Mouse (Mus musculus) midbrain, embryonic 10.5 days (tissue): ENCODE measurements around the gene Aldh3b2. TPM values are rescaled to one million over a fixed set of nuclear protein-coding genes. Genes with fewer than 3 reads are reported as not detected.

Source experiments
- DNase-seq: peaks from one replicate; pipeline ENCODE4 v3.0.0-alpha.2; 2017; ENCODE audit warnings: low spot score
- H3K27ac ChIP-seq: fragments of 300-500 bp; sonication (generic); replicated peaks from 2 replicates; pipeline ENCODE4 v1.5.1; 2016; ENCODE audit warnings: mild to moderate bottlenecking
- H3K27me3 ChIP-seq: fragments of 300-500 bp; sonication (generic); 2 replicates; pipeline ENCODE4 v1.6.1; 2016; ENCODE audit warnings: low read depth, mild to moderate bottlenecking; ENCODE audit not compliant: poor library complexity, severe bottlenecking
- H3K36me3 ChIP-seq: fragments of 300-500 bp; sonication (generic); 2 replicates; pipeline ENCODE4 v1.6.1; 2016; ENCODE audit warnings: mild to moderate bottlenecking, moderate library complexity
- H3K4me1 ChIP-seq: fragments of 300-500 bp; sonication (generic); 2 replicates; pipeline ENCODE4 v1.6.1; 2016
- H3K4me3 ChIP-seq: fragments of 300-500 bp; sonication (generic); 2 replicates; pipeline ENCODE4 v1.5.1; 2016; ENCODE audit warnings: mild to moderate bottlenecking, moderate library complexity
- H3K9me3 ChIP-seq: fragments of 300-500 bp; sonication (generic); replicated peaks from 2 replicates; pipeline ENCODE4 v1.6.1; 2016; ENCODE audit warnings: mild to moderate bottlenecking
- WGBS: fragments of 180-500 bp; shearing (Covaris S2); methylation state at CpG from one replicate; pipeline ENCODE4 v1.1.7; 2016; 5-methylcytosine and 5-hydroxymethylcytosine counted together
- polyA plus RNA-seq: library from polyadenylated mRNA; unstranded; fragments of >200 nt; fragmentation: Nextera tagmentation; extraction: Ambion mirVana; gene quantifications from 2 replicates; pipeline ENCODE4 v1.2.1, GENCODE M21; 2016

The Aldh3b2 gene
- polyA plus RNA-seq, 1 experiment from 2014 or later = 0.35 TPM

DNA sequence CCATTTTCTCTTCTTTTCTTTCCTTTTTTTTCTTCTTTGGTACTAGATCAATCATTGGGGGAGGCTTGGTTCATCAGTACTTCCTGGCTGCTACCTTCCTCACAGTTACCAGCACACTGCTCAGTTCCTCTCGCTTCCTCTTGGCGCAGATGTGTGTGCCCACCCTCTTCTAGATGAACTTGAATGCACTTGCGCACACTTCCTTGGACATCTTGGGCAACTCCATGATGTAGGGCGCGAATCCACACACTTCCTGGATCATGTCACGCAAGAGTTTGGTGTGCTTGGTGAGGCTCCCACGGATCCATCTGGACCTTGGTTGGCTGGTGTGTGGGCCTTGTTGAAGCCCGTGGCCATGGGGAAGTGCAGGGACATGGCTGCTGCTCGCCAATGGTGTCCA is 40.4 kb upstream of the Aldh3b2 start:
- Histone ChIP-seq H3K36me3 (no peaks in the 10 kb centered on the region), H3K4me1 (peaks cover 29% of the 10 kb centered on the region), H3K27me3 (peaks cover 22% of the 10 kb centered on the region), H3K27ac (no peak overlapping the region), H3K4me3 (no peak overlapping the region), H3K9me3 (no peaks in the 10 kb centered on the region)
- no peak for DNase-seq
- 90% methylated on average over 9 of the region's 9 CpGs for WGBS

- Histone ChIP-seq H3K4me1 (peaks cover 18% of the 10 kb centered on the region), H3K36me3 (no peaks in the 10 kb centered on the region), H3K27ac (peak within 1 kb of the TSS; percentile 77), H3K27me3 (peaks cover 29% of the 10 kb centered on the region), H3K4me3 (peak within 1 kb of the TSS; percentile 60), H3K9me3 (no peaks in the 10 kb centered on the region)
- WGBS = 6% methylated on average over 42 of the region's 42 CpGs
- DNase-seq = peak; percentile 52
Measured at GRCm38 (mm10) chr19:3935032-3935895, 36.9 kb upstream of the Aldh3b2 start, which contains the start of gene Unc93b1. TSS of gene Unc93b1 (plus strand) at chr19:3935186.

- 6% methylated on average over 22 of the region's 22 CpGs for WGBS
- Histone ChIP-seq H3K27ac (peak overlapping the region; percentile 77), H3K4me3 (peak overlapping the region; percentile 60), H3K9me3 (no peaks in the 10 kb centered on the region), H3K36me3 (no peaks in the 10 kb centered on the region), H3K4me1 (peaks cover 18% of the 10 kb centered on the region), H3K27me3 (peaks cover 29% of the 10 kb centered on the region)
- peak; percentile 49 for DNase-seq
Measured at GRCm38 (mm10) chr19:3935896-3936850, 36.0 kb upstream of the Aldh3b2 start.

GRCm38 (mm10) chr19:3942315-3942714 is 29.8 kb upstream of the Aldh3b2 start:
- no peak for DNase-seq
- H3K4me1 ChIP-seq = peaks cover 4% of the 10 kb centered on the region; the same call in 1 of the 2 replicates
- H3K27ac ChIP-seq = no peak overlapping the region
- H3K4me3 ChIP-seq = no peak overlapping the region
- peaks cover 18% of the 10 kb centered on the region; the same call in 1 of the 2 replicates for H3K27me3 ChIP-seq
- no peaks in the 10 kb centered on the region for H3K36me3 ChIP-seq
- H3K9me3 ChIP-seq = no peaks in the 10 kb centered on the region
- WGBS = 85% methylated on average over 7 of the region's 7 CpGs

DNA sequence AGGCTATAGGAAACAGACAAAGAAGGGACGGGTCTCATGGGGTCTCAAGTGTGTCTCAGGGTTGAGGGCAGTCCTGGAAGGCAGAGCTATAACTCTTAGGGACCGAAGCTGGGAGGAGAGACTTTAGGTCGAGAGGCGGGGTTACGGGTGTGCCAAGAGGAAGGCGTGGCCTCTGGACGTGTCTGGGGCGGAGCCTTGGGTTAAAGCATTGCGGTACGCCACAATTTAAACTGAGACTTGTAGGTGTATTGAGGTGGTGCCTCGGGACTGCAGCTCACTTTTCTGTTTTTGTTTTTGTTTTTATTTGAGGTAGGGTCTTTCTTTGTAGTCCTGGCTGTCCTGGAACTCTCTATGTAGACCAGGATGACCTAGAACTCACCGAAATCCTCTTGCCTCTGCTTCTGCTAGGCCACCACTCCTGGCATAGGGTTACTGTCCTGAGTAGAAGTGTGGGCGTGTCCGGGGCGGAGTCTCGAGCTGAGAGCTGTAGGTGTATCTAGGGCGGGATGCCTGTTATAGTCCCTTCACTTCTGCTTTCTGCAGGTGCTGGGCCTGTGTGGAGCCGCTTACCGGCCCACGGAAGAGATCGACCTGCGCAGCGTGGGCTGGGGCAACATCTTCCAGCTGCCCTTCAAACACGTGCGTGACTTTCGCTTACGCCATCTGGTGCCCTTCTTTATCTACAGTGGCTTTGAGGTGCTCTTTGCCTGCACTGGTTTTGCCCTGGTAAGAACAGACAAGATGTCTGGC is 29.0 kb upstream of the Aldh3b2 start:
- Histone ChIP-seq H3K27me3 (peaks cover 18% of the 10 kb centered on the region; the same call in 1 of the 2 replicates), H3K9me3 (no peaks in the 10 kb centered on the region), H3K27ac (no peak overlapping the region), H3K4me3 (peak overlapping the region; percentile 10; the same call in 1 of the 2 replicates), H3K36me3 (no peaks in the 10 kb centered on the region), H3K4me1 (peaks cover 4% of the 10 kb centered on the region; the same call in 1 of the 2 replicates)
- whole genome bisulfite sequencing = 24% methylated on average over 27 of the region's 27 CpGs
- no peak for DNase-seq

GRCm38 (mm10) chr19:3945872-3946564 is 26.1 kb upstream of the Aldh3b2 start:
- Histone ChIP-seq H3K36me3 (no peaks in the 10 kb centered on the region), H3K4me1 (peaks cover 6% of the 10 kb centered on the region; the same call in 1 of the 2 replicates), H3K27me3 (peaks cover 18% of the 10 kb centered on the region; the same call in 1 of the 2 replicates), H3K4me3 (no peak overlapping the region), H3K27ac (no peak overlapping the region), H3K9me3 (no peaks in the 10 kb centered on the region)
- 38% methylated on average over 10 of the region's 10 CpGs for WGBS
- DNase-seq = no peak

- WGBS = 20% methylated on average over 2 of the region's 2 CpGs
- peaks cover 18% of the 10 kb centered on the region; the same call in 1 of the 2 replicates for H3K27me3 ChIP-seq
- H3K4me3 ChIP-seq = no peak overlapping the region
Measured at GRCm38 (mm10) chr19:3946715-3947114, 25.4 kb upstream of the Aldh3b2 start.

GRCm38 (mm10) chr19:3947813-3948212 is 24.3 kb upstream of the Aldh3b2 start:
- no peak overlapping the region for H3K4me3 ChIP-seq
- peaks cover 7% of the 10 kb centered on the region; the same call in 1 of the 2 replicates for H3K27me3 ChIP-seq
- H3K27ac ChIP-seq = no peak overlapping the region
- 83% methylated on average over 3 of the region's 3 CpGs for WGBS
- no peaks in the 10 kb centered on the region for H3K36me3 ChIP-seq
- H3K9me3 ChIP-seq = no peaks in the 10 kb centered on the region
- DNase-seq = no peak
- H3K4me1 ChIP-seq = peaks cover 6% of the 10 kb centered on the region; the same call in 1 of the 2 replicates

More at GRCm38 (mm10) chr19:3946715-3947114, 25.4 kb upstream of the Aldh3b2 start:
- Histone ChIP-seq H3K4me1 (peaks cover 6% of the 10 kb centered on the region; the same call in 1 of the 2 replicates), H3K36me3 (no peaks in the 10 kb centered on the region), H3K27ac (no peak overlapping the region), H3K9me3 (no peaks in the 10 kb centered on the region)
- peak; percentile 61 for DNase-seq

GRCm38 (mm10) chr19:3948546-3948945 is 23.6 kb upstream of the Aldh3b2 start:
- no peaks in the 10 kb centered on the region for H3K27me3 ChIP-seq
- no peak for DNase-seq
- WGBS = 78% methylated on average over 14 of the region's 14 CpGs

DNA sequence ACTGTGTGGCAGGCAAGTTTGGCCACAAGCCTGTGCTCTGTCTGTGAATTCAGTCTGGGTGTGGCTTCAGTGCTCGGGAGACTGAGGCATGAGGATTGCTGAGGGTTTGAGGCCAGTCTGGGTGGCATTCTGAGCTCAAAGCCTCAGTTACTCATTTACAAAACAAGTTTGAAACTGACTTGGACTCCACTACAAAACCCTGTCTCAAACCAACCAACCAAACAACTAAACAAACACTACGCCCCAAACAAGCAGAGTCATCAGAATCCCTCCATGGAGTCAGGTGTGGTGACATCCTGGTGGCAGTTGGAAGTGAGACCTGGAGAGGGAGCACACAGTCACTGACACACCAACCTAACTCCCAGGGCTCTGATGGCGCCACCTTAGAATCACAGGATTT is 21.8 kb upstream of the Aldh3b2 start:
- no peak for DNase-seq
- no peaks in the 10 kb centered on the region for H3K36me3 ChIP-seq
- H3K27ac ChIP-seq = no peak overlapping the region
- no peaks in the 10 kb centered on the region for H3K9me3 ChIP-seq
- 77% methylated on average over 3 of the region's 3 CpGs for WGBS
- no peaks in the 10 kb centered on the region for H3K27me3 ChIP-seq
- no peak overlapping the region for H3K4me3 ChIP-seq
- 0 out of 2 replicates have a peak, but pooled peaks cover 3% of the 10 kb centered on the region for H3K4me1 ChIP-seq

More at GRCm38 (mm10) chr19:3948546-3948945, 23.6 kb upstream of the Aldh3b2 start:
- Histone ChIP-seq H3K4me3 (no peak overlapping the region), H3K4me1 (0 out of 2 replicates have a peak, but pooled peaks cover 3% of the 10 kb centered on the region), H3K27ac (no peak overlapping the region), H3K9me3 (no peaks in the 10 kb centered on the region), H3K36me3 (no peaks in the 10 kb centered on the region)

- DNase-seq = no peak
- Histone ChIP-seq H3K9me3 (no peaks in the 10 kb centered on the region), H3K4me1 (0 out of 2 replicates have a peak, but pooled peaks cover 3% of the 10 kb centered on the region), H3K27me3 (no peaks in the 10 kb centered on the region), H3K27ac (no peak overlapping the region), H3K36me3 (no peaks in the 10 kb centered on the region), H3K4me3 (no peak overlapping the region)
Measured at GRCm38 (mm10) chr19:3951461-3951860, 20.7 kb upstream of the Aldh3b2 start.
